Mouse (Mus musculus): ENCODE data around the gene Plcb1.

DNA sequence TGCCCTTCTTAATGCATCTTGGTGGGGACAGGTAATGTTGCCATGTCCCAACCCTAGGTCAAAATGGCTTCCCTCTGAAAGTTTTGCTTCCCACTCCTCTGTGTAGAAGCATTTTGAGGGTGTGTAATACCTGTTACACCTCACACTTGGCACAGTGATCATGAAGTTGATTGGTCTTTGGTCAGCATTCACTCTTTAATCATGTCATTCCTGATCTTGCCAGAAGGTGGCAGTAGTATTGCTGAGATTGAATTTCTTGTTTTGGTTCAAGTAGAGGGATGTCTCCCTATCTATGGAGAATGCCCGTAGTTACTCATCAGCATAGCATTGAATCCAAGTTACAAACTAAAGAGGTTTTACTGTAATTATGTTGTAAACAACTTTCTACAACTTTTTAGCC lies 575.9 kb downstream of the Plcb1 start:
- TF ChIP-seq CEBPB (IDR thresholded peaks at IDR 0.05; ENCODE audit: low read depth) (no peak), CTCF (IDR thresholded peaks at IDR 0.05; ENCODE audit: control insufficient read depth, insufficient read depth, insufficient read length) (no peak), MAX (IDR thresholded peaks at IDR 0.05) (no peak), USF1 (IDR thresholded peaks at IDR 0.05; ENCODE audit: low read depth) (no peak)
